Mouse (Mus musculus) liver, adult 2 months (tissue): ENCODE measurements around the gene Olfr603.

Experiments
- CTCF ChIP-seq: fragments of 200-500 bp; IDR thresholded peaks from 2 replicates; pipeline ENCODE4 v1.5.1; 2011; ENCODE audit warnings: low read depth, low read length, control low read depth
- POLR2A ChIP-seq: fragments of 200-500 bp; IDR thresholded peaks from 2 replicates; pipeline ENCODE4 v1.6.1; 2011; ENCODE audit warnings: low read length, control low read depth; ENCODE audit not compliant: insufficient read depth; ENCODE audit errors: extremely low read depth

- TF ChIP-seq CTCF (no peak), POLR2A (no peak)
Observed at GRCm38 (mm10) chr7:103398981-103399380, 13.0 kb upstream of the Olfr603 start.
